Mouse (Mus musculus): ENCODE results near the gene Vsig8. TPM values are rescaled to one million over a fixed set of nuclear protein-coding genes. Genes with fewer than 3 reads are reported as not detected.

Gene Vsig8
- polyA plus RNA-seq, 1 experiment = not detected

GRCm38 (mm10) chr1:172546062-172546461 lies 9.7 kb upstream of the Vsig8 start:
- Histone ChIP-seq H3K27me3 (ENCODE audit: control insufficient read depth, insufficient read depth, insufficient read length) (peaks cover 5% of the 10 kb centered on the region), H3K4me2 (ENCODE audit: low read depth) (no peak overlapping the region), H3K79me2 (ENCODE audit: control insufficient read depth, insufficient read depth) (no peaks in the 10 kb centered on the region), H3ac (ENCODE audit: control insufficient read depth, insufficient read length) (no peak overlapping the region), H3K4me3 (no peak overlapping the region), H3K36me3 (ENCODE audit: control insufficient read depth, insufficient read depth) (no peaks in the 10 kb centered on the region)
- TF ChIP-seq TCF3 (IDR thresholded peaks at IDR 0.05; ENCODE audit: insufficient read length, low read depth) (no peak), E2F4 (IDR thresholded peaks at IDR 0.05; ENCODE audit: insufficient read depth) (no peak), MYOD1 (IDR thresholded peaks at IDR 0.05; ENCODE audit: control insufficient read depth in 1 of 3, insufficient read length in 2 of 3, low read depth in 2 of 3) (no peak)

GRCm38 (mm10) chr1:172548501-172548900 lies 7.2 kb upstream of the Vsig8 start:
- Histone ChIP-seq H3K79me2 (ENCODE audit: control insufficient read depth, insufficient read depth) (no peaks in the 10 kb centered on the region), H3K36me3 (ENCODE audit: control insufficient read depth, insufficient read depth) (no peaks in the 10 kb centered on the region), H3K4me3 (no peak overlapping the region), H3K4me2 (ENCODE audit: low read depth) (no peak overlapping the region), H3K27me3 (ENCODE audit: control insufficient read depth, insufficient read depth, insufficient read length) (no peaks in the 10 kb centered on the region), H3ac (ENCODE audit: control insufficient read depth, insufficient read length) (no peak overlapping the region)
- TF ChIP-seq MYOD1 (IDR thresholded peaks at IDR 0.05; ENCODE audit: control insufficient read depth in 1 of 3, insufficient read length in 2 of 3, low read depth in 2 of 3) = no peak
- no peak for TF ChIP-seq SRF (IDR thresholded peaks at IDR 0.05; ENCODE audit: control insufficient read depth, insufficient read length, low read depth)
- TF ChIP-seq USF1 (IDR thresholded peaks at IDR 0.05; ENCODE audit: low read depth) = no peak
- TF ChIP-seq POLR2AphosphoS2 (IDR thresholded peaks at IDR 0.05; ENCODE audit: insufficient read length, low read depth) = no peak
- no peak for TF ChIP-seq TCF3 (IDR thresholded peaks at IDR 0.05; ENCODE audit: insufficient read length, low read depth)
- TF ChIP-seq POLR2A (IDR thresholded peaks at IDR 0.05; ENCODE audit: insufficient read length, low read depth) = no peak
- no peak for TF ChIP-seq MYOG (IDR thresholded peaks at IDR 0.05; ENCODE audit: control insufficient read depth in 1 of 3, insufficient read depth in 1 of 3, insufficient read length in 2 of 3, low read depth in 2 of 3)
- no peak for TF ChIP-seq CEBPB (IDR thresholded peaks at IDR 0.05; ENCODE audit: insufficient read depth, poor library complexity, severe bottlenecking)
- TF ChIP-seq MAX (IDR thresholded peaks at IDR 0.05; ENCODE audit: low read depth) = no peak
- TF ChIP-seq REST (IDR thresholded peaks at IDR 0.05; ENCODE audit: insufficient read depth, insufficient read length) = no peak
- TF ChIP-seq TCF12 (IDR thresholded peaks at IDR 0.05; ENCODE audit: insufficient read depth, poor library complexity, severe bottlenecking) = no peak
- no peak for TF ChIP-seq E2F4 (IDR thresholded peaks at IDR 0.05; ENCODE audit: insufficient read depth)

- TF ChIP-seq E2F4 (IDR thresholded peaks at IDR 0.05; ENCODE audit: insufficient read depth) (no peak), POLR2AphosphoS2 (IDR thresholded peaks at IDR 0.05; ENCODE audit: insufficient read length, low read depth) (no peak), TCF12 (IDR thresholded peaks at IDR 0.05; ENCODE audit: insufficient read depth, poor library complexity, severe bottlenecking) (no peak), TCF3 (IDR thresholded peaks at IDR 0.05; ENCODE audit: insufficient read length, low read depth) (no peak), MAX (IDR thresholded peaks at IDR 0.05; ENCODE audit: low read depth) (no peak)
- H3ac ChIP-seq (ENCODE audit: control insufficient read depth, insufficient read length) = no peak overlapping the region
- no peak overlapping the region for H3K4me2 ChIP-seq (ENCODE audit: low read depth)
- H3K79me2 ChIP-seq (ENCODE audit: control insufficient read depth, insufficient read depth) = no peaks in the 10 kb centered on the region
- H3K36me3 ChIP-seq (ENCODE audit: control insufficient read depth, insufficient read depth) = no peaks in the 10 kb centered on the region
- H3K4me3 ChIP-seq = no peak overlapping the region
- H3K27me3 ChIP-seq (ENCODE audit: control insufficient read depth, insufficient read depth, insufficient read length) = no peaks in the 10 kb centered on the region
Measured at GRCm38 (mm10) chr1:172549314-172549713, 6.4 kb upstream of the Vsig8 start.

GRCm38 (mm10) chr1:172549717-172550116 lies 6.0 kb upstream of the Vsig8 start:
- H3K4me2 ChIP-seq (ENCODE audit: low read depth) = no peak overlapping the region
- no peaks in the 10 kb centered on the region for H3K79me2 ChIP-seq (ENCODE audit: control insufficient read depth, insufficient read depth)
- H3ac ChIP-seq (ENCODE audit: control insufficient read depth, insufficient read length) = no peak overlapping the region
- no peaks in the 10 kb centered on the region for H3K27me3 ChIP-seq (ENCODE audit: control insufficient read depth, insufficient read depth, insufficient read length)
- TF ChIP-seq POLR2A (IDR thresholded peaks at IDR 0.05; ENCODE audit: insufficient read length, low read depth) (no peak), CEBPB (IDR thresholded peaks at IDR 0.05; ENCODE audit: insufficient read depth, poor library complexity, severe bottlenecking) (no peak), POLR2AphosphoS2 (IDR thresholded peaks at IDR 0.05; ENCODE audit: insufficient read length, low read depth) (no peak), TCF3 (IDR thresholded peaks at IDR 0.05; ENCODE audit: insufficient read length, low read depth) (no peak), MYOG (IDR thresholded peaks at IDR 0.05; ENCODE audit: control insufficient read depth in 1 of 3, insufficient read depth in 1 of 3, insufficient read length in 2 of 3, low read depth in 2 of 3) (no peak), USF1 (IDR thresholded peaks at IDR 0.05; ENCODE audit: low read depth) (no peak), MYOD1 (IDR thresholded peaks at IDR 0.05; ENCODE audit: control insufficient read depth in 1 of 3, insufficient read length in 2 of 3, low read depth in 2 of 3) (no peak), TCF12 (IDR thresholded peaks at IDR 0.05; ENCODE audit: insufficient read depth, poor library complexity, severe bottlenecking) (no peak), MAX (IDR thresholded peaks at IDR 0.05; ENCODE audit: low read depth) (no peak), E2F4 (IDR thresholded peaks at IDR 0.05; ENCODE audit: insufficient read depth) (no peak), SRF (IDR thresholded peaks at IDR 0.05; ENCODE audit: control insufficient read depth, insufficient read length, low read depth) (no peak), REST (IDR thresholded peaks at IDR 0.05; ENCODE audit: insufficient read depth, insufficient read length) (no peak)
- no peaks in the 10 kb centered on the region for H3K36me3 ChIP-seq (ENCODE audit: control insufficient read depth, insufficient read depth)
- no peak overlapping the region for H3K4me3 ChIP-seq

GRCm38 (mm10) chr1:172550551-172550951 lies 5.2 kb upstream of the Vsig8 start:
- no peak for TF ChIP-seq SRF (IDR thresholded peaks at IDR 0.05; ENCODE audit: control insufficient read depth, insufficient read length, low read depth)
- TF ChIP-seq MAX (IDR thresholded peaks at IDR 0.05; ENCODE audit: low read depth) = no peak
- TF ChIP-seq MYOD1 (IDR thresholded peaks at IDR 0.05; ENCODE audit: control insufficient read depth in 1 of 3, insufficient read length in 2 of 3, low read depth in 2 of 3) = no peak
- no peak for TF ChIP-seq TCF3 (IDR thresholded peaks at IDR 0.05; ENCODE audit: insufficient read length, low read depth)
- Histone ChIP-seq H3ac (ENCODE audit: control insufficient read depth, insufficient read length) (no peak overlapping the region), H3K36me3 (ENCODE audit: control insufficient read depth, insufficient read depth) (no peaks in the 10 kb centered on the region), H3K4me3 (no peak overlapping the region), H3K27me3 (ENCODE audit: control insufficient read depth, insufficient read depth, insufficient read length) (no peaks in the 10 kb centered on the region), H3K79me2 (ENCODE audit: control insufficient read depth, insufficient read depth) (no peaks in the 10 kb centered on the region), H3K4me2 (ENCODE audit: low read depth) (no peak overlapping the region)
